Mouse (Mus musculus) cerebellum, adult 8-10 months (tissue): ENCODE data around the gene Bfsp2.

Experiments used
- DNase-seq: peaks from one replicate; pipeline ENCODE4 v3.0.0; 2022

The Bfsp2 gene

GRCm38 (mm10) chr9:103480603-103481220, 492 bp upstream of the Bfsp2 start:
- no peak for DNase-seq

GRCm38 (mm10) chr9:103475414-103475813, 4.8 kb downstream of the Bfsp2 start:
- DNase-seq: no peak

- no peak for DNase-seq
These were observed 6.1 kb downstream of the Bfsp2 start for GRCm38 (mm10) chr9:103473915-103474688.

- no peak for DNase-seq
These were observed 8.4 kb downstream of the Bfsp2 start for GRCm38 (mm10) chr9:103471784-103472183.

DNA sequence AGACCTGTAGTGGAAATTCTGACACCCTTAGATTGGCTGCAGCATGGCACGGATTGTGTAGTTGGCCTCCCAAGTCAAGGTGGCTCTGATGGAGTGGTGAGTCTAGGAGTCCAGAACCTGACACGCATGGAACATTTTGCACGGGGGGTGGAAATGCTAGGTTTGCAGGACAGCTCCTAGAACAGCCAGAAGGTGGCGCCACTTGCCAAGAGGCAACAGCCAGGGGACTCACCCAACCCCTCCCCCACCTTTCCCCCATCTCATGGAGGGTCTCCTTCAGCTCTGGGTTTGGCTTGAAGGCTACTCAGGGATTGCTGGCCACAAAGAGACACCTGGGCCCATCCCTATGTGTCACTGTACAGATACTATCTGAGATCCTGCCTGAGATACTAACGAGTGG, 10.7 kb downstream of the Bfsp2 start:
- no peak for DNase-seq

GRCm38 (mm10) chr9:103468911-103469310, 11.3 kb downstream of the Bfsp2 start:
- no peak for DNase-seq

GRCm38 (mm10) chr9:103465711-103466220, 14.5 kb downstream of the Bfsp2 start:
- no peak for DNase-seq

DNA sequence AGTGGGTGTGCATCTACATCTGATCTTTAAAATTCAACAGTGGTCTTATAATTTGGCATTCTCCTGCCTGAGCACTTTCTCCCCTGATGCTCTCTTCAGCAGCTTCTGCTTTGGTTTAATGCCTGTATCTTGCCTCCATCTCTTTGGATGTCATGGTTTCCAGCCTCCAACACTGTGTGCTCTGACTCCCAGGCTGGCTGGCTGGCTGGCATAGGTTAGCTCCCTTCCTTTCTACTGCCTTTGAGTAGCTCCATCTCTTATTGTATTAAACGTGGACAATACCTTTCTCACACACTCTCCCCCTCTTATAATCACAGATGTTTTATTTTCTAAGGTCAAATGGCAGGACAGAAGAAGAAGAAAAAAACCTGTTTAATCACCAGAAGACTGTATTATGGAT, 14.9 kb downstream of the Bfsp2 start:
- no peak for DNase-seq

GRCm38 (mm10) chr9:103463833-103464232, 16.4 kb downstream of the Bfsp2 start:
- no peak for DNase-seq

GRCm38 (mm10) chr9:103459839-103460238, 20.4 kb downstream of the Bfsp2 start:
- DNase-seq: no peak

DNA sequence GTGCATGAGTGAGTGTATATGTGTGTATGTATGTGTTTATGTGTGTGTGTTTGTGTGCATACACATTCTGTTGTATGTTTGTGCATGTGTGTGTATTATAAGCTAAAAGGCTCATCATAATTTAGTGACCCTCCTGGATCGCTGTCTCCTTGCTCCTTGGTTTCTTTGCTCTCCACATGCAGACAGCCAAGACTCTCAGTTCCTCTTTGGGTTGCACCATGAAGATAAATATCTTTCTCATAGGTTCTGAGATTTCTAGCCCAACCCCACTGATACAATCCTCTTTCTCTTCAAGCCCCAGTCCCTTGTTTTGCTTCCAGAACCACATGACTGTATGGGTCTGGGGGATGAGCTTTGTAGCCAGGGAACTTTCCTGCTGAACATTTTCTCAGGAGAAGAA, 20.9 kb downstream of the Bfsp2 start:
- DNase-seq: no peak

- DNase-seq: no peak
These were observed 30.6 kb downstream of the Bfsp2 start for GRCm38 (mm10) chr9:103449651-103450050.

DNA sequence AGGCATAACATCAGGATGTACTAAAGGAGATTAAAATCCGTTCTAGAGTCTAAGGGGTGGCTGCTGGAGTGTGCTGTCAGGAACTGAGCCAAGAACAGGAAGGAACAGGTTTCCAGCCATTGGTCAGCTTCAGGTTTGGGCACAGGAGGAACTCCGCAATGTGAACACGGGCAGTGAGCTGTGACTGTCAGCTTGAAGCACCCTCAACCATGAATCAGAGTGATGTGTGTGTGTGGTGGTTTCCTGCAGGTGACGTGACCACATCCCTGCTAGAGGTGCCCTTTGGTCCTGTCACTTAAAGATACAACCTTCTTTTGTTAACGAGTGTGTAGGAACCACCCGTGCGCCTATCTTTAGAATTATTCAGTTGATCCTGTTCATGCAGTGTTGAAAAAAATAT, 31.1 kb downstream of the Bfsp2 start:
- DNase-seq: no peak

GRCm38 (mm10) chr9:103444656-103445055, 35.6 kb downstream of the Bfsp2 start:
- DNase-seq: no peak

- no peak for DNase-seq
These were observed 36.4 kb downstream of the Bfsp2 start for GRCm38 (mm10) chr9:103443824-103444185.

GRCm38 (mm10) chr9:103443121-103443823, 36.9 kb downstream of the Bfsp2 start:
- no peak for DNase-seq

DNA sequence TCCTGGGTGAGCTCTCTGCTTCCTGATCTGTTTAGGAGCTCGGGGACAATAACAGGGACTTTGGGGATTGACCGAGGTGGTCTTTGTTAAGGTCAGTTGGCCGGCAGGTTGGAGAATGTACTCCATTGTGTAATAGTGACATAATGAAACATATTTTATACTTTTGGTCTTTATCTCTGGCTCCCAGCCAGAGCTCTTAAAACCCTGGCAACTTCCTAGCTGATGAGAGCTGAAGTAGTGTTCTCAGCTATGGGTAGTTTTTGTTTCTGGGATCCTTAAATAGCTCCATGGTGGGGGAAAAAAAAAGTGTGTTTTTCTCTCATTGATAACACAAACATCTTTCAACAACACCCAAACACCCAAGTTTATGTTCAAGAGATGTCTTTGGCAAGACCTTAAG, 39.6 kb downstream of the Bfsp2 start:
- no peak for DNase-seq

DNA sequence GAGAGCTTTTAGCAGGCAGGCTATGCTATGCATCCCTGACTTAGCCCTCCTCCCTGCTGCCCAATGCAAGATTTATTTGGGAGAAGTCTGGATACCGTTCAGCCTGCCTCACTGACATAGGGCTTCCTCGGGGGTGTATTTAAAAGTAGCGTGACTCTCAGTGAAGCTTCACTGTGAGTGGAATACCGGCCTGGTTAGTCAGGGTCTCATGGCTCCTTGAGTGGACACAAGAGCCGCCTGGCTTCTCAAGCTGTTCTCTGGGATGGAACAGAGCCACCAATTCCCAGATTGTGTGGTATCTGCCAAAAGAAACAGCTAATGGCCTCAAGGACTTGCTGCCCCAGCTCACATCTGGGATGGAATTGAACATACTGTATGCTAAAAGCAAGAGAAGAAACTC, 43.1 kb downstream of the Bfsp2 start:
- DNase-seq: no peak

DNA sequence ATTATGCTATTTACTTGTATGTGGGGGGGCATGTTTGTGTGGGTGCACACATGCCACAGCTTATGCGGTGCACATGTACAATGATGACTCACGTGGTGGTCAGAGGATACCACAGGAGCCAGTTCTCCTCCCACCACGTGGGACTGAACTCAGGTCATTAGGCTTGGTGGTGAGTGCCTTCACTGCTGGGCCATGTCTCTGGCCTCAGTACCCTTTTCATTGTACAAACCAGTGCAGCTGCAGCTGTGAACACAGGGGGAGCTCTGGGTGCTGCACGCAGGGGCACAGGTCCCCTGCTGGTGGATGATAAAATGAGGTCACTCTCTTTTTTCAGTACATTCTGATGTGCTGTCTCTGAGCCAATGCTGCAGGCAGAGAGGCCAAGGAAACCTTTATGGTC, 46.1 kb downstream of the Bfsp2 start:
- DNase-seq: no peak

- no peak for DNase-seq
These were observed 48.0 kb downstream of the Bfsp2 start for GRCm38 (mm10) chr9:103432122-103432778.

DNA sequence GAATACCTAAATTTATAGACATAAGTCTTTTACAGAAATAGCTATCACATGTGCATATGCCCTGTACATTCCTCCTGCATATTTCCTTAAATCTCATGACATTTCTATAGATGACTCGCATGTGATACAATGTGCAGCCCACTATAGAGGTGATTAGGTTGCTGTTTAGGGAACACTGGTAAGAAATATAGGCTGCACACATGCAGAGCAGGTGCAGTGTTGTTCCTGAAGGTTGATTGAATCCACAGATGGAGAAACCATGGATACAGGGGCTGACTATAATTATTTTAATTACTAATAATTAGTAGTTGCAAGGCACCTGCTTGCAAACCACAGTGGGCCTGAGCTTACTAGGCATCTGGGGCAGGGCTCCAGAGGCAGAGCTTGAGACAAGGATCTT, 48.5 kb downstream of the Bfsp2 start:
- DNase-seq: no peak

DNA sequence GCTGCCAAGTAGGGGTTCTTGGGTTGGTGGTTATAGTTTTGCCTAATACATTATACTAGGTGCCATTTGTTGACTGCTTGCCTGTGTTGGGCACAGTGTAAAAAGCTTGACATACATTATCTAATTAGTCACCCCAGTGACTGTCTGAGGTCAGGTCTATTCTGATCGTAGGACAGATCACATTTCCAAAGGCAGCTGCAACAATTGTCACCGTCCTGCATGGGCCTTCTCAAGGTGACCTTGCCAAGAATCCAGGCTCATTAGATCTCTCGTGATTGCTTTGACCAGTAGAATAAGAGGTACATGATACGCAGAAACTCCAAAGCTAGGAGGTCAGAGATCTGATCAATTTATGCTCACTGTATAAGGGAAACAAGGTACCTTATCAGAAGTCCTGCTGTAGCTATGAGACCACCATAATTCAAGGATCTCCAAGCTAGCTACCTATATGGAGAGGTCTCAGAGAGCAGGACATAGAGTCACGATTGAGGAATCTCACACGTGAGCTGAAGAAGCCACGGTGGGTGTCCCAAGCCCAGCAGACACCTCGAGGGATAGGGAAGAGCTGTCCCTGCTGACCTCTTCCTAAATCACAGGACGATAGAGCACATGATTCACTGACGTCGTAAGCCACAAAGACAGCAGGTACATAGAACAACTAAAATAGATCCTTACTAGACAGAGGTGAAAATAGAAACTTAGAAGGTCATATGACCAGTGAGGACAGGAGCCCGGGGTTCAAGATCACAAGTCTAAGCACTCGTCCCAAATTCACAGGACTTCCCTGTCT, 49.6 kb downstream of the Bfsp2 start:
- no peak for DNase-seq

GRCm38 (mm10) chr9:103426425-103426824, 53.8 kb downstream of the Bfsp2 start:
- DNase-seq: no peak
